Mouse (Mus musculus) MEL (cell line): ENCODE data around the gene Zfp961. TPM values are rescaled to one million over a fixed set of nuclear protein-coding genes. Genes with fewer than 3 reads are reported as not detected.

Experiments
- DNase-seq: peaks from one replicate; pipeline ENCODE4 v3.0.0; 2011; ENCODE audit warnings: low read depth, low spot score
- H3K27ac ChIP-seq: 2 replicates; pipeline ENCODE4 v1.5.1; 2012; ENCODE audit warnings: low read depth, mild to moderate bottlenecking, control low read depth, low read length, moderate library complexity; ENCODE audit not compliant: control insufficient read depth
- H3K27me3 ChIP-seq, 2 experiments: fragments of 150-350 bp in 1 of 2; sonication (generic) in 1 of 2; 2 replicates each; pipeline ENCODE4 v1.6.1; 2012; ENCODE audit warnings: low read length in 2 of 2, mild to moderate bottlenecking in 2 of 2, improper control_type of control experiment in 1 of 2, moderate library complexity in 1 of 2; ENCODE audit not compliant: insufficient read depth in 2 of 2, control insufficient read depth in 1 of 2
- H3K36me3 ChIP-seq, 2 experiments: 2 replicates each; pipeline ENCODE4 v1.6.1; 2012 to 2014; ENCODE audit warnings: low read length in 2 of 2, improper control_type of control experiment in 1 of 2, inconsistent platforms in 1 of 2, mild to moderate bottlenecking in 1 of 2; ENCODE audit not compliant: insufficient read depth in 2 of 2, control insufficient read depth in 1 of 2
- H3K4me1 ChIP-seq, 2 experiments: fragments of 150-350 bp in 1 of 2; sonication (generic) in 1 of 2; 2 replicates each; pipeline ENCODE4 v1.6.1; 2012; ENCODE audit warnings: low read length in 2 of 2, improper control_type of control experiment in 1 of 2, mild to moderate bottlenecking in 1 of 2; ENCODE audit not compliant: insufficient read depth in 2 of 2, control insufficient read depth in 1 of 2
- H3K4me3 ChIP-seq, 2 experiments: fragments of 150-350 bp in 1 of 2; sonication (generic) in 1 of 2; 2 replicates each; pipeline ENCODE4 v1.5.1; 2012; ENCODE audit warnings: low read depth in 2 of 2, low read length in 2 of 2, mild to moderate bottlenecking in 2 of 2, moderate library complexity in 2 of 2, control low read depth in 1 of 2, improper control_type of control experiment in 1 of 2; ENCODE audit not compliant: control insufficient read depth in 1 of 2, insufficient read depth in 1 of 2
- H3K79me2 ChIP-seq: 2 replicates; pipeline ENCODE4 v1.6.1; 2012; ENCODE audit warnings: mild to moderate bottlenecking, low read length, moderate library complexity; ENCODE audit not compliant: control insufficient read depth, poor library complexity, insufficient read depth
- H3K9ac ChIP-seq: 2 replicates; pipeline ENCODE4 v1.6.1; 2012; ENCODE audit warnings: low read depth, mild to moderate bottlenecking, control low read depth, low read length, moderate library complexity; ENCODE audit not compliant: control insufficient read depth, poor library complexity, severe bottlenecking
- H3K9me3 ChIP-seq: fragments of 150-350 bp; sonication (generic); replicated peaks from 2 replicates; pipeline ENCODE4 v1.6.1; 2012; ENCODE audit warnings: mild to moderate bottlenecking, low read length, improper control_type of control experiment, moderate library complexity; ENCODE audit not compliant: insufficient read depth
- CHD2 ChIP-seq: IDR thresholded peaks from 2 replicates; pipeline ENCODE4 v1.6.1; 2011; ENCODE audit warnings: low read length, improper control_type of control experiment
- CTCF ChIP-seq, 3 experiments: IDR thresholded peaks in 2 of 3; conservative IDR thresholded peaks in 1 of 3; 2 replicates each; pipeline ENCODE4 v1.5.1; 2011 to 2012; ENCODE audit warnings: low read length in 3 of 3, low read depth in 2 of 3, mild to moderate bottlenecking in 2 of 3, improper control_type of control experiment in 1 of 3, inconsistent platforms in 1 of 3, mixed read lengths in 1 of 3, moderate library complexity in 1 of 3; ENCODE audit not compliant: control insufficient read depth in 1 of 3, insufficient read depth in 1 of 3, poor library complexity in 1 of 3, severe bottlenecking in 1 of 3
- ELF1 ChIP-seq: IDR thresholded peaks from 2 replicates; pipeline ENCODE4 v1.6.1; 2014; ENCODE audit warnings: low read depth, mild to moderate bottlenecking, inconsistent platforms, low read length, improper control_type of control experiment, moderate library complexity
- ETS1 ChIP-seq: IDR thresholded peaks from 2 replicates; pipeline ENCODE4 v1.6.1; 2012; ENCODE audit warnings: low read depth, mild to moderate bottlenecking, inconsistent platforms, low read length, improper control_type of control experiment, moderate library complexity
- GATA1 ChIP-seq: IDR thresholded peaks from 2 replicates; pipeline ENCODE4 v1.6.1; 2011; ENCODE audit warnings: low read depth, low read length, improper control_type of control experiment
- JUND ChIP-seq: IDR thresholded peaks from 2 replicates; pipeline ENCODE4 v1.6.1; 2011; ENCODE audit warnings: low read depth, mild to moderate bottlenecking, improper control_type of control experiment, low read length
- KAT2A ChIP-seq: conservative IDR thresholded peaks from 2 replicates; pipeline ENCODE4 v1.6.1; 2012; ENCODE audit warnings: low read depth, low read length, improper control_type of control experiment, inconsistent platforms
- MAX ChIP-seq: IDR thresholded peaks from 2 replicates; pipeline ENCODE4 v1.6.1; 2011; ENCODE audit warnings: low read length, improper control_type of control experiment
- MAZ ChIP-seq: IDR thresholded peaks from 2 replicates; pipeline ENCODE4 v1.6.1; 2012; ENCODE audit warnings: low read depth, mild to moderate bottlenecking, inconsistent platforms, low read length, improper control_type of control experiment
- MYB ChIP-seq: IDR thresholded peaks from 2 replicates; pipeline ENCODE4 v1.6.1; 2011; ENCODE audit warnings: mild to moderate bottlenecking, low read depth, low read length, improper control_type of control experiment
- NELFE ChIP-seq: IDR thresholded peaks from 2 replicates; pipeline ENCODE4 v1.6.1; 2011; ENCODE audit warnings: low read depth, low read length, improper control_type of control experiment
- POLR2A ChIP-seq, 2 experiments: IDR thresholded peaks; 2 replicates each; pipeline ENCODE4 v1.6.1; 2011 to 2012; ENCODE audit warnings: low read length in 2 of 2, mild to moderate bottlenecking in 2 of 2, control low read depth in 1 of 2, improper control_type of control experiment in 1 of 2, low read depth in 1 of 2, moderate library complexity in 1 of 2; ENCODE audit not compliant: control insufficient read depth in 1 of 2, insufficient read depth in 1 of 2, poor library complexity in 1 of 2
- POLR2AphosphoS2 ChIP-seq: IDR thresholded peaks from 2 replicates; pipeline ENCODE4 v1.6.1; 2011; ENCODE audit warnings: low read length, improper control_type of control experiment
- RAD21 ChIP-seq: IDR thresholded peaks from 2 replicates; pipeline ENCODE4 v1.6.1; 2011; ENCODE audit warnings: mild to moderate bottlenecking, low read depth, low read length, improper control_type of control experiment
- RCOR1 ChIP-seq: IDR thresholded peaks from 2 replicates; pipeline ENCODE4 v1.6.1; 2012; ENCODE audit warnings: low read depth, mild to moderate bottlenecking, inconsistent platforms, low read length, improper control_type of control experiment
- SMC3 ChIP-seq: IDR thresholded peaks from 2 replicates; pipeline ENCODE4 v1.6.1; 2011; ENCODE audit warnings: low read depth, low read length, improper control_type of control experiment
- TAL1 ChIP-seq: IDR thresholded peaks from 2 replicates; pipeline ENCODE4 v1.6.1; 2012; ENCODE audit warnings: mild to moderate bottlenecking, inconsistent platforms, low read length, moderate library complexity, mixed read lengths
- USF2 ChIP-seq, 2 experiments: IDR thresholded peaks; 2 replicates each; pipeline ENCODE4 v1.6.1; 2011 to 2012; ENCODE audit warnings: improper control_type of control experiment in 2 of 2, low read length in 2 of 2, borderline replicate concordance in 1 of 2, inconsistent platforms in 1 of 2, low read depth in 1 of 2, mild to moderate bottlenecking in 1 of 2; ENCODE audit not compliant: insufficient read depth in 1 of 2
- ZC3H11A ChIP-seq: IDR thresholded peaks from 2 replicates; pipeline ENCODE4 v1.6.1; 2012; ENCODE audit warnings: low read depth, mild to moderate bottlenecking, inconsistent platforms, low read length, improper control_type of control experiment
- ZMIZ1 ChIP-seq: IDR thresholded peaks from 2 replicates; pipeline ENCODE4 v1.6.1; 2012; ENCODE audit warnings: low read depth, mild to moderate bottlenecking, inconsistent platforms, low read length, improper control_type of control experiment, moderate library complexity
- ZNF384 ChIP-seq: IDR thresholded peaks from 2 replicates; pipeline ENCODE4 v1.6.1; 2012; ENCODE audit warnings: low read depth, mild to moderate bottlenecking, inconsistent platforms, low read length, improper control_type of control experiment
- polyA plus RNA-seq, 2 experiments: library from polyadenylated mRNA; stranded (reverse) in 1 of 2; unstranded in 1 of 2; fragments of >175 nt in 1 of 2; fragments of >200 nt in 1 of 2; gene quantifications; 2 replicates each; pipeline versions ENCODE4 v1.2.1 to v1.2.4; 2012; ENCODE audit warnings: low replicate concordance in 2 of 2, low read depth in 1 of 2; ENCODE audit not compliant: insufficient read length in 2 of 2, insufficient read depth in 1 of 2, missing spikeins in 1 of 2
- total RNA-seq: library from RNA; depleted of rRNA; stranded (reverse); fragments of 300-350 nt; gene quantifications from 2 replicates; pipeline ENCODE4 v1.2.3, GENCODE M21; 2012

Gene Zfp961
- total and polyA plus RNA-seq, 3 experiments, result 26.1 to 30.6 TPM; not detected in 1

- TF ChIP-seq USF2 (IDR thresholded peaks at IDR 0.05; ENCODE audit: borderline replicate concordance in 1 of 2, insufficient read depth in 1 of 2, low read depth in 1 of 2, low read length in 2 of 2), result no peak
- TF ChIP-seq CHD2, result no peak
- no peak for TF ChIP-seq ELF1
- TF ChIP-seq MYB, result no peak
- TF ChIP-seq ZMIZ1, result no peak
- peak in 1 of 3 experiments; percentile 23; a peak in 2 of 6 replicates for TF ChIP-seq CTCF (IDR thresholded peaks at IDR 0.05 in 2 of 3, conservative IDR thresholded peaks at IDR 0.05 in 1 of 3; ENCODE audit: control insufficient read depth in 1 of 3, insufficient read depth in 1 of 3, low read depth in 2 of 3, low read length in 3 of 3, poor library complexity in 1 of 3, severe bottlenecking in 1 of 3)
- TF ChIP-seq POLR2A (IDR thresholded peaks at IDR 0.05; ENCODE audit: control insufficient read depth in 1 of 2, insufficient read depth in 1 of 2, low read depth in 1 of 2, low read length in 2 of 2, poor library complexity in 1 of 2), result no peak
- no peak for TF ChIP-seq TAL1
These were observed 33.8 kb downstream of the Zfp961 start (continued) for GRCm38 (mm10) chr8:71984601-71985000.

- no peaks in the 10 kb centered on the region for H3K36me3 ChIP-seq
- H3K27me3 ChIP-seq, result peaks cover 2 to 4% of the 10 kb centered on the region in 2 experiments; a peak in 2 of 4 replicates
- DNase-seq, result no peak
- no peak overlapping the region for H3K4me3 ChIP-seq
- H3K9me3 ChIP-seq, result no peaks in the 10 kb centered on the region
- no peak for TF ChIP-seq ETS1
- TF ChIP-seq JUND, result no peak
- no peak for TF ChIP-seq ZMIZ1
- TF ChIP-seq GATA1, result no peak
- no peak for TF ChIP-seq RCOR1
- TF ChIP-seq NELFE, result no peak
- TF ChIP-seq MAZ, result no peak
- no peak for TF ChIP-seq POLR2AphosphoS2
- TF ChIP-seq MAX, result no peak
- peak; percentile 36; the same call in 1 of the 2 replicates for TF ChIP-seq ZC3H11A
- TF ChIP-seq ZNF384, result peak; percentile 97
- TF ChIP-seq KAT2A, result no peak
- peak; percentile 42 for TF ChIP-seq RAD21
- TF ChIP-seq SMC3, result peak; percentile 51
- TF ChIP-seq CTCF (IDR thresholded peaks at IDR 0.05 in 2 of 3, conservative IDR thresholded peaks at IDR 0.05 in 1 of 3; ENCODE audit: control insufficient read depth in 1 of 3, insufficient read depth in 1 of 3, low read depth in 2 of 3, low read length in 3 of 3, poor library complexity in 1 of 3, severe bottlenecking in 1 of 3), result peak in 2 of 3 experiments; percentile 13 to 41; a peak in 2 of 6 replicates
- H3K79me2 ChIP-seq, result no peaks in the 10 kb centered on the region
- no peaks in the 10 kb centered on the region for H3K4me1 ChIP-seq
- no peak overlapping the region for H3K27ac ChIP-seq
- H3K9ac ChIP-seq, result no peak overlapping the region
These were observed 37.5 kb downstream of the Zfp961 start for GRCm38 (mm10) chr8:71988110-71988866.
